Mouse (Mus musculus): ENCODE measurements at regions not wholly inside any gene's neighbourhood (a gene's known extent, or its start where the extent isn't known, plus 50 kb on each side); places are given as distances from the start of the nearest gene placed in this dataset.
"Not testable (repeated sequence)": the region's sequence is repeated elsewhere in the genome, so short reads cannot be mapped to it uniquely, and the experiment has no call there.

- Histone ChIP-seq H3K27me3 (ENCODE audit: control insufficient read depth, insufficient read depth, low read length) (no peaks in the 10 kb centered on the region), H3K4me1 (ENCODE audit: control insufficient read depth, insufficient read depth, low read length) (no peaks in the 10 kb centered on the region), H3K4me2 (ENCODE audit: low read depth) (no peak overlapping the region), H3K27ac (ENCODE audit: low read depth, low read length) (no peak overlapping the region), H3K4me3 (ENCODE audit: low read depth, low read length) (no peak overlapping the region), H3K36me3 (ENCODE audit: control insufficient read depth, insufficient read depth, low read length) (no peaks in the 10 kb centered on the region), H3K9ac (ENCODE audit: low read length) (no peak overlapping the region), H3K9me3 (ENCODE audit: control insufficient read depth, low read length) (no peaks in the 10 kb centered on the region)
- ATAC-seq (ENCODE audit: insufficient read depth, low FRiP score, low TSS enrichment) (no peak), DNase-seq (ENCODE audit: low spot score) (no peak)
- 81% methylated on average over 8 of the region's 8 CpGs for WGBS
Observed at GRCm38 (mm10) chr8:81286280-81287034, 55.9 kb upstream of the Inpp4b start.

- Histone ChIP-seq H3K4me2 (ENCODE audit: low read depth) (no peak overlapping the region), H3K4me3 (ENCODE audit: low read depth, low read length) (no peak overlapping the region), H3K36me3 (ENCODE audit: control insufficient read depth, insufficient read depth, low read length) (no peaks in the 10 kb centered on the region), H3K9me3 (ENCODE audit: control insufficient read depth, low read length) (no peaks in the 10 kb centered on the region), H3K4me1 (ENCODE audit: control insufficient read depth, insufficient read depth, low read length) (no peaks in the 10 kb centered on the region), H3K9ac (ENCODE audit: low read length) (no peak overlapping the region), H3K27ac (ENCODE audit: low read depth, low read length) (no peak overlapping the region), H3K27me3 (ENCODE audit: control insufficient read depth, insufficient read depth, low read length) (no peaks in the 10 kb centered on the region)
- 74% methylated on average over 2 of the region's 2 CpGs for WGBS
- ATAC-seq (ENCODE audit: insufficient read depth, low FRiP score, low TSS enrichment) = no peak
- no peak for DNase-seq (ENCODE audit: low spot score)
Observed at GRCm38 (mm10) chr8:81260089-81260488, 82.3 kb upstream of the Inpp4b start.

GRCm38 (mm10) chr8:81223872-81224271, 118.5 kb upstream of the Inpp4b start:
- no peak overlapping the region for H3K9ac ChIP-seq (ENCODE audit: low read length)
- no peaks in the 10 kb centered on the region for H3K27me3 ChIP-seq (ENCODE audit: control insufficient read depth, insufficient read depth, low read length)
- no peaks in the 10 kb centered on the region for H3K36me3 ChIP-seq (ENCODE audit: control insufficient read depth, insufficient read depth, low read length)
- H3K4me1 ChIP-seq (ENCODE audit: control insufficient read depth, insufficient read depth, low read length) = no peaks in the 10 kb centered on the region
- WGBS = 96% methylated on average over 3 of the region's 3 CpGs
- DNase-seq (ENCODE audit: low spot score) = no peak
- no peaks in the 10 kb centered on the region for H3K9me3 ChIP-seq (ENCODE audit: control insufficient read depth, low read length)
- H3K4me3 ChIP-seq (ENCODE audit: low read depth, low read length) = no peak overlapping the region
- ATAC-seq (ENCODE audit: insufficient read depth, low FRiP score, low TSS enrichment) = no peak
- H3K27ac ChIP-seq (ENCODE audit: low read depth, low read length) = no peak overlapping the region
- H3K4me2 ChIP-seq (ENCODE audit: low read depth) = no peak overlapping the region

GRCm38 (mm10) chr8:81187061-81187790, 155.1 kb upstream of the Inpp4b start:
- not testable (repeated sequence) for H3K36me3 ChIP-seq (ENCODE audit: control insufficient read depth, insufficient read depth, low read length); H3K4me2 ChIP-seq (ENCODE audit: low read depth); DNase-seq (ENCODE audit: low spot score); H3K9me3 ChIP-seq (ENCODE audit: control insufficient read depth, low read length); H3K4me3 ChIP-seq (ENCODE audit: low read depth, low read length); H3K4me1 ChIP-seq (ENCODE audit: control insufficient read depth, insufficient read depth, low read length); ATAC-seq (ENCODE audit: insufficient read depth, low FRiP score, low TSS enrichment); H3K27ac ChIP-seq (ENCODE audit: low read depth, low read length); H3K9ac ChIP-seq (ENCODE audit: low read length); H3K27me3 ChIP-seq (ENCODE audit: control insufficient read depth, insufficient read depth, low read length)
- 81% methylated on average over 11 of the region's 11 CpGs for WGBS

- H3K4me3 ChIP-seq (ENCODE audit: low read depth, low read length) = no peak overlapping the region
- no peak for DNase-seq (ENCODE audit: low spot score)
Observed at GRCm38 (mm10) chr8:81175537-81175936, 160.8 kb upstream of the Usp38 start.

GRCm38 (mm10) chr8:81147239-81147638, 132.5 kb upstream of the Usp38 start:
- DNase-seq (ENCODE audit: low spot score) (no peak), ATAC-seq (ENCODE audit: insufficient read depth, low FRiP score, low TSS enrichment) (no peak)
- no peaks in the 10 kb centered on the region for H3K36me3 ChIP-seq (ENCODE audit: control insufficient read depth, insufficient read depth, low read length)
- no peaks in the 10 kb centered on the region for H3K27me3 ChIP-seq (ENCODE audit: control insufficient read depth, insufficient read depth, low read length)
- no peak overlapping the region for H3K27ac ChIP-seq (ENCODE audit: low read depth, low read length)
- no peaks in the 10 kb centered on the region for H3K4me1 ChIP-seq (ENCODE audit: control insufficient read depth, insufficient read depth, low read length)
- WGBS = 85% methylated on average over 3 of the region's 3 CpGs
- no peak overlapping the region for H3K4me2 ChIP-seq (ENCODE audit: low read depth)
- H3K9ac ChIP-seq (ENCODE audit: low read length) = no peak overlapping the region
- no peaks in the 10 kb centered on the region for H3K9me3 ChIP-seq (ENCODE audit: control insufficient read depth, low read length)
- no peak overlapping the region for H3K4me3 ChIP-seq (ENCODE audit: low read depth, low read length)

More at GRCm38 (mm10) chr8:81175537-81175936, 160.8 kb upstream of the Usp38 start:
- ATAC-seq (ENCODE audit: insufficient read depth, low FRiP score, low TSS enrichment) = no peak
- no peaks in the 10 kb centered on the region for H3K27me3 ChIP-seq (ENCODE audit: control insufficient read depth, insufficient read depth, low read length)
- no peaks in the 10 kb centered on the region for H3K36me3 ChIP-seq (ENCODE audit: control insufficient read depth, insufficient read depth, low read length)
- H3K9ac ChIP-seq (ENCODE audit: low read length) = no peak overlapping the region
- H3K9me3 ChIP-seq (ENCODE audit: control insufficient read depth, low read length) = no peaks in the 10 kb centered on the region
- no peak overlapping the region for H3K27ac ChIP-seq (ENCODE audit: low read depth, low read length)
- no peaks in the 10 kb centered on the region for H3K4me1 ChIP-seq (ENCODE audit: control insufficient read depth, insufficient read depth, low read length)
- 72% methylated on average over 1 of the region's 1 CpGs for WGBS
- H3K4me2 ChIP-seq (ENCODE audit: low read depth) = no peak overlapping the region

- DNase-seq (ENCODE audit: low spot score) (no peak), ATAC-seq (ENCODE audit: insufficient read depth, low FRiP score, low TSS enrichment) (no peak)
- no peak overlapping the region for H3K27ac ChIP-seq (ENCODE audit: low read depth, low read length)
- no peaks in the 10 kb centered on the region for H3K4me1 ChIP-seq (ENCODE audit: control insufficient read depth, insufficient read depth, low read length)
- no peak overlapping the region for H3K4me2 ChIP-seq (ENCODE audit: low read depth)
- H3K9ac ChIP-seq (ENCODE audit: low read length) = no peak overlapping the region
- no peaks in the 10 kb centered on the region for H3K9me3 ChIP-seq (ENCODE audit: control insufficient read depth, low read length)
- H3K36me3 ChIP-seq (ENCODE audit: control insufficient read depth, insufficient read depth, low read length) = no peaks in the 10 kb centered on the region
- H3K4me3 ChIP-seq (ENCODE audit: low read depth, low read length) = no peak overlapping the region
- no peaks in the 10 kb centered on the region for H3K27me3 ChIP-seq (ENCODE audit: control insufficient read depth, insufficient read depth, low read length)
- WGBS = 76% methylated on average over 4 of the region's 4 CpGs
Observed at GRCm38 (mm10) chr8:81106763-81107509, 92.2 kb upstream of the Usp38 start.

GRCm38 (mm10) chr8:81098963-81099362, 84.2 kb upstream of the Usp38 start:
- H3K27ac ChIP-seq (ENCODE audit: low read depth, low read length) = no peak overlapping the region
- H3K4me3 ChIP-seq (ENCODE audit: low read depth, low read length) = no peak overlapping the region
- 78% methylated on average over 2 of the region's 2 CpGs for WGBS
- H3K4me1 ChIP-seq (ENCODE audit: control insufficient read depth, insufficient read depth, low read length) = no peaks in the 10 kb centered on the region
- DNase-seq (ENCODE audit: low spot score) = no peak
- no peaks in the 10 kb centered on the region for H3K9me3 ChIP-seq (ENCODE audit: control insufficient read depth, low read length)
- ATAC-seq (ENCODE audit: insufficient read depth, low FRiP score, low TSS enrichment) = no peak
- no peaks in the 10 kb centered on the region for H3K27me3 ChIP-seq (ENCODE audit: control insufficient read depth, insufficient read depth, low read length)
- H3K9ac ChIP-seq (ENCODE audit: low read length) = no peak overlapping the region
- H3K4me2 ChIP-seq (ENCODE audit: low read depth) = no peak overlapping the region
- no peaks in the 10 kb centered on the region for H3K36me3 ChIP-seq (ENCODE audit: control insufficient read depth, insufficient read depth, low read length)

Data from neural tube, embryonic 11.5 days (tissue).